Mouse (Mus musculus) midbrain, postnatal 0 days (tissue): ENCODE results near the gene Zfp809. TPM values are rescaled to one million over a fixed set of nuclear protein-coding genes. Genes with fewer than 3 reads are reported as not detected.

Source experiments
- ATAC-seq: fragments of 200-750 bp; cut with Nextera tagmentation; 2 replicates; pipeline ENCODE4 v1.8.0; 2017; ENCODE audit warnings: moderate number of reproducible peaks, mild to moderate bottlenecking, moderate TSS enrichment, moderate library complexity; ENCODE audit not compliant: low FRiP score
- DNase-seq: peaks from one replicate; pipeline ENCODE4 v3.0.0-alpha.2; 2015; ENCODE audit warnings: low spot score
- H3K27ac ChIP-seq: fragments of 300-500 bp; sonication (generic); 2 replicates; pipeline ENCODE4 v1.5.1; 2014; ENCODE audit warnings: low read depth, mild to moderate bottlenecking, low read length, mixed read lengths
- H3K27me3 ChIP-seq: fragments of 300-500 bp; sonication (generic); 2 replicates; pipeline ENCODE4 v1.6.1; 2014; ENCODE audit warnings: low read length, control low read depth, mixed read lengths; ENCODE audit not compliant: insufficient read depth
- H3K36me3 ChIP-seq: fragments of 300-500 bp; sonication (generic); 2 replicates; pipeline ENCODE4 v1.6.1; 2014; ENCODE audit warnings: low read length, control low read depth, mixed read lengths; ENCODE audit not compliant: insufficient read depth
- H3K4me1 ChIP-seq: fragments of 300-500 bp; sonication (generic); 2 replicates; pipeline ENCODE4 v1.6.1; 2014; ENCODE audit warnings: mild to moderate bottlenecking, control low read depth, antibody characterized with exemption, low read length, mixed read lengths; ENCODE audit not compliant: insufficient read depth
- H3K4me2 ChIP-seq: fragments of 300-500 bp; sonication (generic); 2 replicates; pipeline ENCODE4 v1.6.1; 2014; ENCODE audit warnings: low read depth, mild to moderate bottlenecking, low read length, mixed read lengths; ENCODE audit not compliant: poor library complexity, severe bottlenecking
- H3K4me3 ChIP-seq: fragments of 300-500 bp; sonication (generic); 2 replicates; pipeline ENCODE4 v1.5.1; 2014; ENCODE audit warnings: low read depth, mild to moderate bottlenecking, low read length, moderate library complexity
- H3K9ac ChIP-seq: fragments of 300-500 bp; sonication (generic); replicated peaks from 2 replicates; pipeline ENCODE4 v1.6.1; 2014; ENCODE audit warnings: mild to moderate bottlenecking, low read length, moderate library complexity, mixed read lengths; ENCODE audit not compliant: poor library complexity, severe bottlenecking
- H3K9me3 ChIP-seq: fragments of 300-500 bp; sonication (generic); 2 replicates; pipeline ENCODE4 v1.6.1; 2016; ENCODE audit warnings: low read length, control low read depth
- CTCF ChIP-seq: IDR thresholded peaks from 2 replicates; pipeline ENCODE4 v1.5.1; 2016; ENCODE audit warnings: antibody characterized with exemption, mild to moderate bottlenecking
- WGBS: fragments of 180-500 bp; shearing (Covaris S2); extraction: QIAGEN DNeasy Blood & Tissue Kit; methylation state at CpG from one replicate; pipeline ENCODE4 v1.1.7; 2014; 5-methylcytosine and 5-hydroxymethylcytosine counted together
- polyA plus RNA-seq: library from polyadenylated mRNA; unstranded; fragments of >200 nt; fragmentation: Nextera tagmentation; extraction: Ambion mirVana; gene quantifications from 2 replicates; pipeline ENCODE4 v1.2.1, GENCODE M21; 2015
- total RNA-seq: library from RNA; depleted of rRNA; stranded (reverse); fragments of >200 nt; gene quantifications from 2 replicates; pipeline ENCODE4 v1.2.3, GENCODE M21; 2014

Zfp809 gene
- total and polyA plus RNA-seq, 2 experiments from 2014 or later: 6.3 to 10.2 TPM

DNA sequence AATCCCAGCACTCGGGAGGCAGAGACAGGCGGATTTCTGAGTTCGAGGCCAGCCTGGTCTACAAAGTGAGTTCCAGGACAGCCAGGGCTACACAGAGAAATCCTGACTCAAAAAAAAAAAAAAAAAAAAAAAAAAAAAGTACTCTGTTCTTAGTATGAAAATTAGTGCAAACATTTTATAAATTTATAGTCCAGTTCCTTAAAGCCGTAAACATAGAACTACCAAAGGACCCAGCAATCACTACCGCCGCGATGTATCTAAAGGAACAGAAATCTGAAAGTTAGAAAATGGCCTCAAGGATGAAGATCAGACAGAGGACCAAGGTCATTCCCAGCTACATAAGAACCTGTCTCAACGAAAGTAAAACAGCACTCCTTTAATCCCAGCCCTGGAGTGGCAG is 33.3 kb downstream of the Zfp809 start:
- no peak overlapping the region for H3K27ac ChIP-seq
- H3K4me1 ChIP-seq: no peaks in the 10 kb centered on the region
- peaks cover 4% of the 10 kb centered on the region; the same call in 1 of the 2 replicates for H3K36me3 ChIP-seq
- no peak for ATAC-seq
- H3K27me3 ChIP-seq: no peaks in the 10 kb centered on the region
- WGBS: 80% methylated on average over 8 of the region's 8 CpGs
- H3K4me2 ChIP-seq: peak overlapping the region; percentile 73
- no peak for DNase-seq
- peak overlapping the region; percentile 67 for H3K9ac ChIP-seq
- no peaks in the 10 kb centered on the region; the same call in 1 of the 2 replicates for H3K9me3 ChIP-seq
- peak overlapping the region; percentile 56 for H3K4me3 ChIP-seq
- no peak for TF ChIP-seq CTCF

DNA sequence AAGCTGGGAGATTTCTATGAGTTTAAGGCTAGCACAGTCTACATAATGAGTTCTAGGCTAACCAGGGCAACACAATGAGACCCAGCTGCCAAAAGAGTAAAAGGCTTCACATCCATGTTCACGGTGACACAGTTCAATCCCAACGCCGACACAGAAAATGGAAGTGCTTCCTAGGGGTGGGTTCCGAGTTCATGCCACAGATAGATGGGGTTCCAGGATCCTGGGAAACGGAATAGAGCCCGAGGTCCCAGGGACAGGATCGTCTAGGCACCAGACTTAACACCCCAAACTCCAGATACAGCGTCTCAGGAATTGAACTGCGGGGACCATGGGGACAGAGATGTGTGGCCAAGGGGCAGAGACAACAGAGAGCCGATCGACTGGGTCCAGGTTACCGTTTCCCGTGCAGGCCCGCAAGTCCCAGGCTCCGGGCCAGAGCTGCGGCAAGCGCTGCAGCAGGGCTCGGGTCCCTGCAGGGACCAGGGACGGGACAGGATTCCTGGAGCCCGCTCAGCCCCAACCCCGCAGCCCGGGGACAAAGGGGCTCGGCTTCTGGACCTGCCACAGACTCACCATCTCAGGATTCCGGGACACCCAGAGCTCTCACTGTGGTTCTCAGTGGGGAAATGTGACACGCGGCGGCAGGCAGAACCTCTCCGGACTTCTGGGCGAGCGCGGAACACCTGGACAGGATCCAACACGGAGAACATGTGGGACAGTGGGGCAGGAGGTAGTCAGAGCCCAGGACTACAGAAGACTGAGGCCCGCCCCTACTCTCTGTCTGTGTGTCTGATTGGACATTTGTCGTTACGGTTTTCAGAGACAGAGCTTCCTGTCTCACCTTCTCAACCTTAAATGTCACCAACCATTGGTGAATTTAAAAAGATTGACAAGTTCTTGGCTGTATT is 33.9 kb downstream of the Zfp809 start, which contains the start of gene Zfp599:
TSS of gene Zfp599 (minus strand) at position 712 of the 908 bp plus-strand sequence.
- peak; percentile 93 for ATAC-seq
- H3K27ac ChIP-seq: no peak within 1 kb of the TSS
- under 1% methylated on average over 35 of the region's 35 CpGs for WGBS
- H3K36me3 ChIP-seq: 0 out of 2 replicates have a peak, but pooled peaks cover 4% of the 10 kb centered on the region
- no peaks in the 10 kb centered on the region; the same call in 1 of the 2 replicates for H3K9me3 ChIP-seq
- H3K9ac ChIP-seq: peak within 1 kb of the TSS; percentile 67
- peak; percentile 86 for DNase-seq
- peak within 1 kb of the TSS; percentile 73 for H3K4me2 ChIP-seq
- H3K4me3 ChIP-seq: peak within 1 kb of the TSS; percentile 56
- H3K27me3 ChIP-seq: no peaks in the 10 kb centered on the region
- no peaks in the 10 kb centered on the region for H3K4me1 ChIP-seq
- TF ChIP-seq CTCF: no peak

DNA sequence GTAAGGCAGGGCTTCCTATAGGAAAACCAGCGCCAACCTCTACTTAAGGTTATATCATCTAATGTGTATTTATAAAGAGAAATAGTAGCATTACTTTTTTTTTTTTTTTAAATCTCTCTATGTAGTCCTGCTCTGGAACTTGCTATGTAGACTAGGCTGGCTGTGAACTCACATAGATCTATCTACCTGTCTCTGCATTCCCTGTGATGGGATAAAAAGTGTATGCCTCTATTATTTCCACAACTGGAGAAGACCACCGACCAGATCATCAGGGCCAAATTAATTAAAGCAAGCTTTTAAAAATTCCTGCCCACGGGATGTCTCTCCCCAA is 34.5 kb downstream of the Zfp809 start:
- H3K9me3 ChIP-seq: no peaks in the 10 kb centered on the region; the same call in 1 of the 2 replicates
- ATAC-seq (no peak), DNase-seq (no peak)
- TF ChIP-seq CTCF: no peak
- 0 out of 2 replicates have a peak, but pooled peaks cover 4% of the 10 kb centered on the region for H3K36me3 ChIP-seq
- no peak overlapping the region for H3K9ac ChIP-seq
- H3K27me3 ChIP-seq: no peaks in the 10 kb centered on the region
- H3K4me3 ChIP-seq: peak overlapping the region; percentile 56
- peak overlapping the region; percentile 73 for H3K4me2 ChIP-seq
- 32% methylated on average over 3 of the region's 3 CpGs for WGBS
- no peaks in the 10 kb centered on the region for H3K4me1 ChIP-seq
- H3K27ac ChIP-seq: no peak overlapping the region

- no peak overlapping the region for H3K9ac ChIP-seq
- no peak for DNase-seq
- H3K4me1 ChIP-seq: no peaks in the 10 kb centered on the region
- H3K27me3 ChIP-seq: no peaks in the 10 kb centered on the region
- no peak overlapping the region for H3K4me3 ChIP-seq
- WGBS: 98% methylated on average over 1 of the region's 1 CpGs
- TF ChIP-seq CTCF: no peak
- H3K27ac ChIP-seq: no peak overlapping the region
- no peaks in the 10 kb centered on the region for H3K36me3 ChIP-seq
- H3K4me2 ChIP-seq: no peak overlapping the region
- ATAC-seq: no peak
- H3K9me3 ChIP-seq: no peaks in the 10 kb centered on the region
Measured at GRCm38 (mm10) chr9:22261594-22261993, 36.1 kb downstream of the Zfp809 start.

DNA sequence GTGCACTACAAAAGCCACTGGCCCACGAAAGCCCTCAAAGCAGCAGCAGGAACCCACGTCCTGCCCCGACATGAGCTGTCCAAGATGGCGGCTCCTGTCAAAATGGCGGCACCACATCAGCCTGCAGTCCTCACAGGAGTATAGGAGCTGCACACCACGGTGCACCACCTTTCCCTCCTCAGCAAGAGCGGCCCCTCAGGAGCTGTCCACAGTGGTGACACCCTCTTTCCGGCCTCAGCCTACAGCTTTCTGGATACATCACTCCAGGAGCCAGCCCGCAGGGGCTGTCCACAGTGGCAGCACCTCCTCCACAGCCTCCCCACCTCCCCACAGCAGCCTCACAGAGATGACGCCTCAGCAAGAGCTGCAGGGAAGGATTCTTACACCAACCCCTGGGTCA is 37.1 kb downstream of the Zfp809 start:
- WGBS: 89% methylated on average over 10 of the region's 10 CpGs
- no peak overlapping the region for H3K9ac ChIP-seq
- H3K27me3 ChIP-seq: no peaks in the 10 kb centered on the region
- TF ChIP-seq CTCF: no peak
- no peaks in the 10 kb centered on the region for H3K9me3 ChIP-seq
- no peak for DNase-seq
- H3K36me3 ChIP-seq: no peaks in the 10 kb centered on the region
- ATAC-seq: no peak
- H3K4me3 ChIP-seq: no peak overlapping the region
- H3K27ac ChIP-seq: no peak overlapping the region
- H3K4me2 ChIP-seq: no peak overlapping the region
- no peaks in the 10 kb centered on the region for H3K4me1 ChIP-seq

DNA sequence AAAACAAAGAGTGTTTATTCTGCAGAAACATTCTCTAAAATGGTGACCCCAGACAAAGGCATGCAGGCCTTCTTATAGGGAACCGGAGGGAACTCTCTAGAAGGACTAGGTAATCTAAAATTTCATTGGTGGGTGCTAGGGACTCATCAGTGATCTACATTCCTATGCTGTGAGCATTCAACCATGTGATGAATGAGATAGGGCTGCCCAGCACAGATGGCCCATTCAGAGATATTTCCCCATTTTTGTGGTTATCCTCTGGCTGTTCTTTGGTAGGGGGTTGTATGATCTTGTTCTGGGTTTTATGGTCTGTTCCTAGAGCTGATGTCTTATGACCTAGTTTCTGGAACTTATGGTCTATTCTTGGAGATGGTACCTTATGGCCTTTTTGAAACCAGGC is 43.4 kb downstream of the Zfp809 start:
- ATAC-seq: no peak
- no peak overlapping the region for H3K27ac ChIP-seq
- no peaks in the 10 kb centered on the region for H3K4me1 ChIP-seq
- no peak for DNase-seq
- 100% methylated on average over 1 of the region's 1 CpGs for WGBS
- H3K4me2 ChIP-seq: no peak overlapping the region
- H3K9ac ChIP-seq: no peak overlapping the region
- no peaks in the 10 kb centered on the region for H3K27me3 ChIP-seq
- no peaks in the 10 kb centered on the region; the same call in 1 of the 2 replicates for H3K36me3 ChIP-seq
- H3K9me3 ChIP-seq: no peaks in the 10 kb centered on the region
- no peak overlapping the region for H3K4me3 ChIP-seq
- no peak for TF ChIP-seq CTCF
